Mouse (Mus musculus) WW6 (cell line): ENCODE results near the gene Hax1.
A peak's percentile ranks its signal among the peaks of the same experiment; 100 is the strongest.

Experiments used
- DNase-seq: peaks from one replicate; pipeline ENCODE4 v3.0.0-alpha.2; 2013; ENCODE audit warnings: low read depth, low spot score

Hax1 gene

DNA sequence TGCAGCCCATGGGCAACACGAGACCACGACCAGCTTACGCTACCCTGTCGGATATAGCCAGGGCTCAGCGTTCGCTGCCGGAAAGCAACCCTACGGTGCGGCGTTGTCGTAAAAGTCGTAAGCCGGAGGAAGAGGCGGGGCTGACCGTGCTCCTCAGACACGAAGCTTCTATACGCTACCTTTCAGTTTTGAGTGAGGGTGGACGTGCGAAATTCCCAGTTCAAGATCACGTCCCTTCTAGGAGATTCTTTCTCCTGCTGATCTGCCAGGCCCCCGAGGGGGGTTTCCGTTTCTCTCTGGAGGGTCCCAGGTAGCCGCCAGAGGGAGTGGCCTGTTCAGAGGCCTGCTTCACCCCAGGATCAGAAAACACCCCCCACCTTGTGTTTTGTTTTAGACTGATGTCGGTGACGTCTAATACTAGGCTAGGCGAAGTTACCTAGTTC lies at the start of gene Hax1:
Gene Hax1, minus strand, starts transcription at position 169 of the 443 bp plus-strand sequence.
- peak; percentile 89 for DNase-seq

GRCm38 (mm10) chr3:90036263-90036662 lies 37.7 kb upstream of the Hax1 start:
- DNase-seq: no peak

DNA sequence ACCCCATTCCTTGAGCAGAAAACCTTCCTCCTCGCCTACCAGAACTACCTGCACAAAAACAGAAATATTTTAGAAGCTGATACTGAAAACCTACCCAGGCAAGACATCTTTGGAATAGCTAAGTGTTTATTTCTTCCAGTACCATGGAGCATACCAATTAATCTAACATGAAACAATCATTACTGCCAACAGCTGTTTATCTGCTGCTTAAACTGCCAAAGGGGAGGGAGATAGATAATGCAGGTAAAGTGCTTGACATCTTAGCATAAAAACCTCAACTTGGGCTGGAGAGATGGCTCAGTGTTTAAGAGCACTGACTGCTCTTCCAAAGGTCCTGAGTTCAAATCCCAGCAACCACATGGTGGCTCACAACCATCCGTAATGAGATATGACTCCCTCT lies 36.1 kb upstream of the Hax1 start:
- DNase-seq: no peak

- no peak for DNase-seq
These were observed 18.0 kb upstream of the Hax1 start for GRCm38 (mm10) chr3:90016626-90017025.

GRCm38 (mm10) chr3:90010291-90010690 lies 11.7 kb upstream of the Hax1 start:
- DNase-seq: no peak

- DNase-seq: no peak
These were observed 5.7 kb upstream of the Hax1 start for GRCm38 (mm10) chr3:90004091-90004796.

DNA sequence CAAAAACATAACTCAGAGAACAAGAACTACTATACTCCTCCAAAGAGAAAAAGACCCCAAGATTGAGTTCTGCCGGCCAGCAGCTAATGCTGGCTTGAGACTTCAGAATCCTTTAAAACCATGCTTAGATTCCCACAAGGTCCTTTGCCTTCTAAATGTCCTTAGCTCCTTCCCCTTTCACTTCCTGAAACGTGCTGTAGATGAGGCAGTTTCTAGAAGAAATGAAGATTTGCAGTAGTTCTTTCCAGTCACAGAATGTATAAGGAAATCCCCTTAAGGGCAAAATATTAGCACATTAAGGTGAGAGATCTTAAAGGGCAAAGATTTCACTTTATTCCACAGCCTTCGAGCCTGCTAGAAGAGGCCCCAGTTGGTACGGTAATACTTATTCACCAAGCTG lies 1.2 kb upstream of the Hax1 start:
- DNase-seq: no peak

DNA sequence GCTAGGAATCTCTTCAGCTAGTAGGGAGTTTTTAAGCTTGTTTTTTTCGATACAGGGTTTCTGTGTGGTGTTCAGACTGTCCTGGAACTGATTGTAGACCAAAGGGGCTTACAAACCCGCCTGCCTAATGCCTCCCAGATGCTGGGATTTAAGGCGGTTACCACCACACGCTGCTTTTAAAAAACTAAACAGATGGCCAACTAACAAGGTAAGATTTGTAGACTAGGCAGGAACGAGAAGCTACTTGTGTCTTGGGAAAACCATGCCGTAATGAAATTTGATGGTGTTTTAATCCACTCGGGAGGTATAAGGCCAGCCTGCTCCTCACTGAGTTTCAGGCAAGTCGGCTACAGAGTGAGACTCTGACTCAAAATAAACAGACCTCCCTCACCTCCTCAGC lies 510 bp upstream of the Hax1 start:
- no peak for DNase-seq

DNA sequence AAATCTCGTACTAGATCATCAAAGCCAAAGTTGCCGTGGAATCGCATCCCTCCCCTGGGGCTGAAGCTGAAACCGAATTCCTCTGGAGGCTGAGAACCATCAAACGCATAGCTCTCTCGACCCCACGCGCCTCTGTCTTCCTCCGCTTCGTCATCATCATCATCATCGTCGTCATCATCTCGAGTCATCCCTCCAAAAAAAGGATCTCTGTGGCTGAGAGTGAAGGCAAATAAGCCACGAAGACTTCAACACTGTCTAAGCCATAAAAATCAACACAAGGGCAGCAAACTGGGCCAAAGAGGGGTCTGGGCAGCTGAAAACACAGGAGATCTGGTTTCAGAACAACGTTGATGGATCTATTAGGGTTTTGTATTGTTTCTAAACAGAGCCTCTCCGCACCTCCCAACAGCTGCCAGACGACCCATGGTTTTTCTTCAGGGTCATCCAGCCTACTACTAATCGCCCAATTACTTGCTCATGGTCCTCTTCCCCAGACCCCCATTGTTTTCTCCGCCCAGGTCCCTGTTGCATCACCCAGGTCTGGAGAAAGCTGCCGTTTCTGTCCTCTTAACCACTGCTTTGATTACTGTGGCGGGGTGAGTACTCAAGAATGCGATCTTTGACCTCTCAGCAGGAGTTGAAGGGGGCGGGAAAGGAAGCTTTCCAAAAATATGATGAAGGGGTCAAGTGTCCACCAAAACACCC lies 637 bp downstream of the Hax1 start:
- DNase-seq: no peak

DNA sequence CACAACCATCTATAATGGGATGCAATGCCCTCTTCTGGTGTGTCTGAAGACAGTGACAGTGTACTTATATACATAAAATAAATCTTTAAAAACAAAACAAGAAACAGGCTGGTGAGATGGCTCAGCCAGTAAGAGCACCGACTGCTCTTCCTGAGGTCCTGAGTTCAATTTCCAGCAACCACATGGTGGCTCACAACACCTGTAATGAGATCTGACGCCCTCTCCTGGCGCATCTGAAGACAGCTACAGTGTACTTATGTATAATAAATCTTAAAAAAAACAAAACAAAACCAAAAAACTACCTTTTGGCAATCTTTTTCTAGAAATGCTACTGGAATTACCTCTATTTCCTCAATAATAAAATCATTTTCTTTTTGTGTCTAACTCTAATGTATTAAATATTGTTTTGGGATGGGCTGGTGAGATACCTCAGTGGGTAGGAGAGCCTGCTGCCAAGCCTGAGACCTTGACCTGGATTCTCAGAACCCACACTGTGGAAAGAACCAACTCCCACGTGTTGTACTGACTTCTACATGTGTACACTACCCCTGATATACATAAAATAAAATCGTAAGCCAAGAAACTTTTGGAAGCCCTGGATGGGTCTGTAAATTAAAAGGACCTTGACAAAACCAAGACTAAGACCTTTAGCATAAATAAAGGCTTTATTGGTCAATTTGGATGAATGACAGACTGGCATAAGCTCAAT lies 3.6 kb downstream of the Hax1 start:
- no peak for DNase-seq

- DNase-seq: no peak
These were observed 10.8 kb downstream of the Hax1 start for GRCm38 (mm10) chr3:89987822-89988221.

- no peak for DNase-seq
These were observed 11.4 kb downstream of the Hax1 start for GRCm38 (mm10) chr3:89987211-89987610.

- DNase-seq: no peak
These were observed 16.2 kb downstream of the Hax1 start for GRCm38 (mm10) chr3:89982426-89982825.

- no peak for DNase-seq
These were observed 21.7 kb downstream of the Hax1 start for GRCm38 (mm10) chr3:89976859-89977258.

GRCm38 (mm10) chr3:89968509-89968908 lies 30.1 kb downstream of the Hax1 start:
- no peak for DNase-seq

DNA sequence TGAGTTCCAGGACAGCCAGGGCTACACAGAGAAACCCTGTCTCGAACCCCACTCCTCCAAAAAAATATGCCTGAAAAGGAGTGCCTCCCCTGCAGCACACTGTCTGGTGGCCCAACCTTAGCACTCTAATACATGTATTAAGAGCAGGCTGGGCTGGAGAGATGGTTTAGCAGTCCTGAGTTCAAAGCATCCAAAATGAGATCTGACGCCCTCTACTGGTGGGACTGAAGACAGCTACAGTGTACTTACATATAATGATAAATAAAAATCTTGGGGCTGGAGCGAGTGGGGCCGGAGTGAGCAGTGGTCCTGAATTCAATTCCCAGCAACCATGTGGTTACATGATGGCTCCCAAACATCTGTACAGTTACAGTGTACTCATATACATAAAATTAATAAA lies 31.6 kb downstream of the Hax1 start:
- peak; percentile 54 for DNase-seq

GRCm38 (mm10) chr3:89965972-89966371 lies 32.6 kb downstream of the Hax1 start:
- DNase-seq: no peak

DNA sequence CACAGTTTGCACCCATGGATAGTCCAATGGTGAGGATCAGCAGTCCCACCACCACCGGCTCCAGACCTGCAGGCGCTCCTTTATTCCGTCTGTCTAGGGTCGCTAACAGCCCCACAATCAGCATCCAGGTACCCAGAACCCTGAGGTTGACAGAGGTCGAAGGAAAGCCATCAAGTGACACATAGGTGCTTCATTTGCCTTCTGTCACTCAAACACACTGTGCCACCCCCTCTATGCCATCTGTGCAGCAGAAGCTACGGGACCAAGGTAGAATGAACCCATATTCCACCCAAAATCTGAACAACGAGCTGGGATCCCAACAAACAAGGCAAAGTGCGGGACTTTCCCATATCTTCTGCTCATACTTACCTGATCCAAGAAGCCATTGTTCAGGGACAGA lies 33.0 kb downstream of the Hax1 start:
- no peak for DNase-seq

GRCm38 (mm10) chr3:89963926-89964739 lies 34.4 kb downstream of the Hax1 start:
- DNase-seq: peak; percentile 63

GRCm38 (mm10) chr3:89963221-89963763 lies 35.3 kb downstream of the Hax1 start, which contains the start of gene Atp8b2:
Gene Atp8b2, minus strand, starts transcription at chr3:89963508.
- DNase-seq: no peak

- DNase-seq: no peak
These were observed 35.8 kb downstream of the Hax1 start for GRCm38 (mm10) chr3:89962751-89963220.
